Mouse (Mus musculus) neural tube, embryonic 12.5 days (tissue): Measurements from ENCODE around the gene Bysl. TPM values are rescaled to one million over a fixed set of nuclear protein-coding genes. Genes with fewer than 3 reads are reported as not detected.

Experiments used
- ATAC-seq: fragments of 200-750 bp; cut with Nextera tagmentation; 2 replicates; pipeline ENCODE4 v1.8.0; 2017; ENCODE audit warnings: low read depth, mild to moderate bottlenecking, moderate TSS enrichment, moderate library complexity; ENCODE audit not compliant: low FRiP score
- H3K27ac ChIP-seq: fragments of 300-500 bp; sonication (generic); 2 replicates; pipeline ENCODE4 v1.5.1; 2016
- H3K27me3 ChIP-seq: fragments of 300-500 bp; sonication (generic); replicated peaks from 2 replicates; pipeline ENCODE4 v1.6.1; 2016; ENCODE audit warnings: mild to moderate bottlenecking
- H3K36me3 ChIP-seq: fragments of 300-500 bp; sonication (generic); 2 replicates; pipeline ENCODE4 v1.6.1; 2016; ENCODE audit warnings: mild to moderate bottlenecking
- H3K4me1 ChIP-seq: fragments of 300-500 bp; sonication (generic); 2 replicates; pipeline ENCODE4 v1.6.1; 2016
- H3K4me2 ChIP-seq: fragments of 300-500 bp; sonication (generic); replicated peaks from 2 replicates; pipeline ENCODE4 v1.6.1; 2016; ENCODE audit warnings: mild to moderate bottlenecking
- H3K4me3 ChIP-seq: fragments of 300-500 bp; sonication (generic); 2 replicates; pipeline ENCODE4 v1.5.1; 2016
- H3K9ac ChIP-seq: fragments of 300-500 bp; sonication (generic); 2 replicates; pipeline ENCODE4 v1.6.1; 2016; ENCODE audit warnings: mild to moderate bottlenecking
- H3K9me3 ChIP-seq: fragments of 300-500 bp; sonication (generic); 2 replicates; pipeline ENCODE4 v1.6.1; 2016; ENCODE audit warnings: mild to moderate bottlenecking
- WGBS: fragments of 180-500 bp; shearing (Covaris S2); methylation state at CpG from one replicate; pipeline ENCODE4 v1.1.7; 2016; 5-methylcytosine and 5-hydroxymethylcytosine counted together
- polyA plus RNA-seq: library from polyadenylated mRNA; unstranded; fragments of >200 nt; fragmentation: Nextera tagmentation; extraction: Ambion mirVana; gene quantifications from 2 replicates; pipeline ENCODE4 v1.2.1, GENCODE M21; 2016

Bysl gene
- polyA plus RNA-seq, 1 experiment from 2014 or later: 35.9 TPM

GRCm38 (mm10) chr17:47597261-47597660, 14.0 kb downstream of the Bysl start:
- no peaks in the 10 kb centered on the region for H3K9me3 ChIP-seq
- 82% methylated on average over 13 of the region's 13 CpGs for WGBS
- H3K4me3 ChIP-seq: no peak overlapping the region
- H3K27ac ChIP-seq: no peak overlapping the region
- H3K4me2 ChIP-seq: peak overlapping the region; percentile 24
- H3K9ac ChIP-seq: 0 out of 2 replicates have a peak overlapping the region, but pooled peaks have one; percentile 75
- no peak for ATAC-seq
- peaks cover 41% of the 10 kb centered on the region for H3K36me3 ChIP-seq
- peaks cover 38% of the 10 kb centered on the region for H3K4me1 ChIP-seq
- no peaks in the 10 kb centered on the region for H3K27me3 ChIP-seq

GRCm38 (mm10) chr17:47596839-47597164, 14.5 kb downstream of the Bysl start:
- H3K27ac ChIP-seq: no peak overlapping the region
- ATAC-seq: no peak
- peak overlapping the region; percentile 91 for H3K4me2 ChIP-seq
- H3K4me1 ChIP-seq: peaks cover 38% of the 10 kb centered on the region
- peaks cover 36% of the 10 kb centered on the region for H3K36me3 ChIP-seq
- H3K9me3 ChIP-seq: no peaks in the 10 kb centered on the region
- no peaks in the 10 kb centered on the region for H3K27me3 ChIP-seq
- 81% methylated on average over 5 of the region's 5 CpGs for WGBS
- peak overlapping the region; percentile 75; the same call in 1 of the 2 replicates for H3K9ac ChIP-seq
- no peak overlapping the region for H3K4me3 ChIP-seq

- H3K4me3 ChIP-seq: peak overlapping the region; percentile 72
- H3K4me2 ChIP-seq: peak overlapping the region; percentile 91
- H3K27me3 ChIP-seq: no peaks in the 10 kb centered on the region
- ATAC-seq: no peak
- H3K9me3 ChIP-seq: no peaks in the 10 kb centered on the region
- H3K4me1 ChIP-seq: peaks cover 38% of the 10 kb centered on the region
- peak overlapping the region; percentile 72; the same call in 1 of the 2 replicates for H3K27ac ChIP-seq
- H3K9ac ChIP-seq: peak overlapping the region; percentile 75
- 27% methylated on average over 6 of the region's 6 CpGs for WGBS
- peaks cover 31% of the 10 kb centered on the region for H3K36me3 ChIP-seq
These were observed 15.0 kb downstream of the Bysl start for GRCm38 (mm10) chr17:47596162-47596838.

DNA sequence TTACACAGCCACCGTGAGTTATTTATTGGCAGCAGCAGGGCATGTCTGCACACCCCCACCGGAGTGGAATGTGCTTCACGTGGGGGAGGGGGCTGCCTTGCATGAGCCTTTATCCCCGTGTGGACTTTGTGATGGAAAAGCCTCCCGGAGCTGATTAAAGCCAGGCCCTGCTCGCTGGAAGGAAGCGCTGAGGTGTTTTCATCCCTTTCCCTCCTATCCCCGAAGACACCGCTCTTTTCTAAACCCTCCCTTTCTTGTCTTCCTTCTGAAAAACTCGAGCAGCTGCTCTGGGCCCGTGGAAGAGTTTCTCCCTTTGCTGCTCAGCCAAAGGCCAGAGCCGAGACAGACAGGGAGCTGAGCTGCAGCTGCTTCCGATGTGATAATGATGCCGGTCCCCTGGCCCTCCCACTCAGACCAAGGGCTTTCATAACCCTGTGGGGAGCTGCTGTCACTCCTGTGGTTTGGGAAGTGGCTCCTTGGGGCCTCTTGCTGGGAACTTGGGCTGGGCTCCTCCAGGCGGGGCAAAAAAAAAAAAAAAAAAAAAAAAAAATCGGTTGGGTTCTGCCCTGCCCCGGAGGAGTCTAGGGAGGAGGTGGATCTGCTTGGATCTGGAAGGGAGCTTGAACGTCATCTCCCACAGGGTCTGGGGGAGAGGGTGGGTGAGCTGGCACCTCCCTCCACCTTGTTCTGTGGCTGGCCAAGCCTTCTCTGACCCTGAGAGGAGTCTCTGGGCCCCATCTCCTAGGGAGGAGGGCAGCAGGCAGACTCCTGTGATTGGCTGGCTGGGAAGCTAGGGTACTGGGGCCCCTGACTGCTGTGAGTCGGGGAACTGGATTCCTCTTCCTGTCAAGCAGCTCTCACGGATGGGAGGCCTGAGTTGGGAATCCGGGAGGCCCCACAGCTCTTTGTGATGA, 15.8 kb downstream of the Bysl start:
- no peaks in the 10 kb centered on the region for H3K27me3 ChIP-seq
- H3K9me3 ChIP-seq: no peaks in the 10 kb centered on the region
- H3K4me1 ChIP-seq: peaks cover 38% of the 10 kb centered on the region
- H3K4me3 ChIP-seq: peak overlapping the region; percentile 72
- H3K36me3 ChIP-seq: peaks cover 23% of the 10 kb centered on the region
- 1% methylated on average over 21 of the region's 21 CpGs for WGBS
- H3K27ac ChIP-seq: peak overlapping the region; percentile 72
- ATAC-seq: peak; percentile 30
- peak overlapping the region; percentile 91 for H3K4me2 ChIP-seq
- H3K9ac ChIP-seq: peak overlapping the region; percentile 75

DNA sequence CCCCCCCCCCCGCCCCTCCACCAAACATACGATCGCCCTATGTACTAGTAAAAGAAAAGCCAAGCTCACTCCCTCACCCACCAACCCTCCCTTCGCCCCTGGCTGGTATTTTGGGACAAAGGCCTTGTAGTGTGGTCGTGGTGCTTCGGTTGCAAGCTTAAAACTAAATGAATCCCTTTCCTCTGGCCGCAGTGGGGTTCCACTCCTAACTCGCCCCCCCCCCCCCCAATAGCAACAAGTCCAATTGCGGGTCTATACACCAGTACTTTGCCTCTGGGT, 16.4 kb downstream of the Bysl start:
- peak overlapping the region; percentile 75 for H3K9ac ChIP-seq
- no peaks in the 10 kb centered on the region for H3K27me3 ChIP-seq
- 0% methylated on average over 7 of the region's 9 CpGs for WGBS
- H3K4me3 ChIP-seq: peak overlapping the region; percentile 72
- peak overlapping the region; percentile 91 for H3K4me2 ChIP-seq
- ATAC-seq: no peak
- H3K27ac ChIP-seq: peak overlapping the region; percentile 72
- peaks cover 38% of the 10 kb centered on the region for H3K4me1 ChIP-seq
- peaks cover 18% of the 10 kb centered on the region for H3K36me3 ChIP-seq
- no peaks in the 10 kb centered on the region for H3K9me3 ChIP-seq

- peak overlapping the region; percentile 21; the same call in 1 of the 2 replicates for H3K27ac ChIP-seq
- no peaks in the 10 kb centered on the region for H3K9me3 ChIP-seq
- no peaks in the 10 kb centered on the region for H3K27me3 ChIP-seq
- WGBS: under 1% methylated on average over 43 of the region's 43 CpGs
- peak overlapping the region; percentile 72 for H3K4me3 ChIP-seq
- H3K9ac ChIP-seq: peak overlapping the region; percentile 75
- H3K4me2 ChIP-seq: peak overlapping the region; percentile 91
- no peak for ATAC-seq
- H3K36me3 ChIP-seq: peaks cover 13% of the 10 kb centered on the region
- peaks cover 38% of the 10 kb centered on the region for H3K4me1 ChIP-seq
These were observed 16.9 kb downstream of the Bysl start for GRCm38 (mm10) chr17:47594183-47594968.

DNA sequence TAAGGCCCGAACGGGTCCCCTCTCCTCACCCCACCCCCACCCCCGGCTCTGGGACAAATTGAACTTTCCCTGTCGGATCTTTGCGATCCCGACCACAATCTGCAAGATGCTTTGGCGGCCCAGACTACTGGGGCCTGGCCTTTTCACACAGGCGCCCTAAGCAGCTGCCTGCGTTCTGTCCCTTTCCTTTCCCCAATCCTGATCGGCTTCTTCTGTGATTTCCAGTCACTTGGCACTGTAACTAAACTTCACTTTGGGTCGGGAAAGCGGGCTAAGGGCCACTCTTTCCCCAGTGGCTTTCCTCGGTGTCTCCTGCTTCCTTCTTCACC, 17.5 kb downstream of the Bysl start:
- Histone ChIP-seq H3K4me1 (peaks cover 38% of the 10 kb centered on the region), H3K9me3 (no peaks in the 10 kb centered on the region), H3K27ac (peak overlapping the region; percentile 26; the same call in 1 of the 2 replicates), H3K9ac (peak overlapping the region; percentile 75), H3K4me3 (peak overlapping the region; percentile 72), H3K27me3 (no peaks in the 10 kb centered on the region), H3K4me2 (peak overlapping the region; percentile 91), H3K36me3 (peaks cover 7% of the 10 kb centered on the region)
- WGBS: under 1% methylated on average over 13 of the region's 13 CpGs
- ATAC-seq: no peak; the same call in 1 of the 2 replicates

- under 1% methylated on average over 63 of the region's 63 CpGs for WGBS
- ATAC-seq: peak; percentile 83
- H3K9ac ChIP-seq: peak overlapping the region; percentile 75
- H3K4me1 ChIP-seq: peaks cover 38% of the 10 kb centered on the region
- H3K9me3 ChIP-seq: no peaks in the 10 kb centered on the region
- no peaks in the 10 kb centered on the region for H3K27me3 ChIP-seq
- peak overlapping the region; percentile 91 for H3K4me2 ChIP-seq
- peak overlapping the region; percentile 72 for H3K4me3 ChIP-seq
- H3K36me3 ChIP-seq: peaks cover 2% of the 10 kb centered on the region
- H3K27ac ChIP-seq: peak overlapping the region; percentile 26; the same call in 1 of the 2 replicates
These were observed 18.0 kb downstream of the Bysl start for GRCm38 (mm10) chr17:47593215-47593853.

DNA sequence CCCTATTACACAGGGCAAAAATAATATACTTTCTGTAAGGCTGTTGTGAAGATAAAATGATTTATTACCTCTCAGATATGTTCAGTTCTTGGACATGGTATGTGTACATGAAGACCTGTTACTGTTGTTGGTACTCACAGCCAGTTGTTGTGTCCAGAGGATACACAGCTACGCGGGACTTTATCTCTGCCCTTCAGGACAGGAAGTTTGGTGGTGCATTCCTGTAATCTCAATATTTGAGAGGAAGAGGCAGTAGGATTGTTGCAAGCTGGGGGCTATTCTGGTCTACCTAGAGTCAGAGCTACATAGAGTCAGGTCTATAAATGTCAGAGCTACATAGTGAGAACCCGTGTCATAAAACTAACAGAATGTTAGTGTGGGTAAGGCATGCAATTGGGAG, 20.2 kb downstream of the Bysl start:
- peaks cover 22% of the 10 kb centered on the region for H3K4me1 ChIP-seq
- no peak for ATAC-seq

GRCm38 (mm10) chr17:47588517-47588916, 22.8 kb downstream of the Bysl start:
- no peak overlapping the region for H3K4me2 ChIP-seq
- WGBS: 87% methylated on average over 8 of the region's 8 CpGs
- H3K27ac ChIP-seq: no peak overlapping the region
- H3K9ac ChIP-seq: no peak overlapping the region
- no peak for ATAC-seq
- H3K9me3 ChIP-seq: no peaks in the 10 kb centered on the region
- no peaks in the 10 kb centered on the region for H3K27me3 ChIP-seq
- H3K4me3 ChIP-seq: no peak overlapping the region
- H3K4me1 ChIP-seq: no peaks in the 10 kb centered on the region
- no peaks in the 10 kb centered on the region for H3K36me3 ChIP-seq

More for the DNA sequence above, 20.2 kb downstream of the Bysl start:
- no peak overlapping the region for H3K4me2 ChIP-seq
- WGBS: 90% methylated on average over 3 of the region's 3 CpGs
- no peak overlapping the region for H3K9ac ChIP-seq
- no peaks in the 10 kb centered on the region for H3K9me3 ChIP-seq
- H3K27ac ChIP-seq: no peak overlapping the region
- no peaks in the 10 kb centered on the region for H3K27me3 ChIP-seq
- H3K4me3 ChIP-seq: no peak overlapping the region
- H3K36me3 ChIP-seq: no peaks in the 10 kb centered on the region

DNA sequence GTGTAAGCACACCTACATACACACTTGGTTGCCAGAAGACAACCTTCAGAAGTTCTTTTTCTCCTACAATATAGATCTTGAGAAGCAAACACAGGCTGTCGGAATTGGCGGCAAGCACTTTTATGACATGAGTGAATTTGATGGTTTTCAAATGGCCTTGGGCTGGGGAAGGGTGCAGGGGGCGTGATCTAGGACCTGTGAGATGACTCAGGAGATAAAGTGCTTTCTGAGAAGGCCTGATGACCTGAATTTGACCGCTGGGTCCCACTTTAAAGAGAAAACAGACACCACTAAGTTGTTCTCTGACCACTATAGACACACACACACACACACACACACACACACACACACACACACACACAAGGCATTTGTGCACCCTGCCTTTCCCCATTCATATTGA, 30.3 kb downstream of the Bysl start:
- 86% methylated on average over 4 of the region's 4 CpGs for WGBS
- Histone ChIP-seq H3K27me3 (no peaks in the 10 kb centered on the region), H3K9ac (no peak overlapping the region), H3K9me3 (no peaks in the 10 kb centered on the region), H3K4me2 (no peak overlapping the region), H3K4me3 (no peak overlapping the region), H3K4me1 (no peaks in the 10 kb centered on the region), H3K27ac (no peak overlapping the region), H3K36me3 (no peaks in the 10 kb centered on the region)
- ATAC-seq: no peak
